Mouse (Mus musculus): ENCODE data around the gene Mrc2.

The Mrc2 gene

DNA sequence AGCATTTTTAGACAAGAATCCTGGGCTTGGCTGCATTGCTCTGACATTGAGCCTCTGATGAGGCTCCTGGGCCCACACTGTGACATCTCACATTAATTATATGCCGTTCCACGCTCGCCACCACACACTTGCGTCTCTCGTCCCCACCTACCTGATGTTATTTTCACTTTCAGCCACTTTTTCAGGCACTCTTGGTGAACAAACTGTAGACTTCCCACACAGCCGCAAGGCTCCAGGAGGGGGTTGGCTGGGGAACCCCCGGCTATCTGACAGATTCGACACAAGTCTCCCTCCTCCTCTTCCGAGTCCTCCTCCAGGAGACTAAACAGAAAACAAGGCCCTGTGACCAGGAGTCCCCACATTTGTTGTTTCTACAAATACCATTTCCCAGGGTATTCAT, 92.8 kb downstream of the Mrc2 start:
- peak; percentile 78 to 79 for DNase-seq (ENCODE audit: low spot score in 2 of 2)

DNA sequence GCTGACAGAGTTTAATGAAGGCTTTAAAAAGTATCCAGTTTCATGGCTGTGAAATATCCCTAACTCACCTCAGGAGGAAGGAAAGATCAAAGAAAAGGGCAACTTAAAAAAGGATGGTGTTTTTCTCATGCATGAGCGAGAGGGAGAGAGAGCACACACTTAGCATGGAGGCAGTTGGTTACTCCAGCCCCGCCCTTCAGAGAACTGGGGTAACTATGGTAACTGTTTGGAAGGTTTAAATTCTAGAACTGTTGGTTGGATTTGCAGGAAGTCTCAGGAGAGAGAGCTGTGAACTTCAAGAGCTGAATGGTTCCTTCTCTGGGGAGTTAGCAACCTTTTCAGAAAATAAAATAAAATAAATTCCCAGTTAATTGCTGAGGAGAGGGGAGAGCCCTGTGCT, 96.2 kb downstream of the Mrc2 start:
- peak; percentile 49 to 51 for DNase-seq (ENCODE audit: low spot score in 2 of 2)

DNA sequence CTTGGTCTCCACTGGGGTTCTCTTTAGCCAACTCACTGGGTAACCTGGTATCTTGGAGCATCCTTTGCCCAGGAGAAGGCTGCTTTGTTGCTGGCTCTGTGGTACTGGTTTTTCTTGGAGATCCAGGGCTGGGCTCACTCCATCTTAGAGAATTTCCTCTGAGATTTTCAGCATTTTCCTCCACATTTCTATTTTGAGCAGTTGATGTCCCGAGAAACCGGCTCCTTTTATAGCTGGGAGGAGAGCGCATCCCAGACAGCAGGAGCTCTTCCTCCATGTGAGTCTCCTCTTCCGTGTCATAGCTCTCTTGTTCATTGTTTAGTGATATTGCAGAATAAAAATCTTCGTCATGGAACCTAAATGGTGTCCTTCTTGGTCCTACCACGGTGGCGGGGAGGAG, 97.8 kb downstream of the Mrc2 start:
- no peak for DNase-seq (ENCODE audit: low spot score in 2 of 2)

All from right cerebral cortex, adult 2 months (tissue).